Mouse (Mus musculus): ENCODE measurements around the gene Ppp6c.

GRCm38 (mm10) chr2:39189961-39190560 is 36.2 kb downstream of the Ppp6c start:
- TF ChIP-seq CTCF (IDR thresholded peaks at IDR 0.05; ENCODE audit: extremely low read depth, insufficient read depth, insufficient read length, insufficient replicate concordance) (no peak), POLR2A (IDR thresholded peaks at IDR 0.05; ENCODE audit: low read depth, low read length) (no peak)
